Mouse (Mus musculus) kidney, adult 2 months (tissue): ENCODE measurements around the gene Mbtps1.

Source experiments
- CTCF ChIP-seq: fragments of 200-500 bp; conservative IDR thresholded peaks from 2 replicates; pipeline ENCODE4 v1.5.1; 2011; ENCODE audit warnings: low read depth, mild to moderate bottlenecking, control low read depth, low read length, moderate library complexity, mixed read lengths; ENCODE audit not compliant: insufficient read depth, insufficient read length
- POLR2A ChIP-seq: fragments of 200-500 bp; IDR thresholded peaks from one replicate; pipeline ENCODE4 v1.6.1; 2011; ENCODE audit warnings: low read depth, low read length, control low read depth

GRCm38 (mm10) chr8:119548560-119549113, 9.9 kb downstream of the Mbtps1 start:
- TF ChIP-seq CTCF (no peak), POLR2A (no peak)
